Mouse (Mus musculus): Measurements from ENCODE around the gene Pik3r1.

- TF ChIP-seq E2F4 (IDR thresholded peaks at IDR 0.05; ENCODE audit: insufficient read depth): no peak
- TF ChIP-seq POLR2A (IDR thresholded peaks at IDR 0.05; ENCODE audit: insufficient read length, low read depth): no peak
- TF ChIP-seq USF1 (IDR thresholded peaks at IDR 0.05; ENCODE audit: low read depth): no peak
- no peak for TF ChIP-seq MAX (IDR thresholded peaks at IDR 0.05; ENCODE audit: low read depth)
- no peak for TF ChIP-seq CEBPB (IDR thresholded peaks at IDR 0.05; ENCODE audit: insufficient read depth, poor library complexity, severe bottlenecking)
- no peak for TF ChIP-seq TCF12 (IDR thresholded peaks at IDR 0.05; ENCODE audit: insufficient read depth, poor library complexity, severe bottlenecking)
Observed at GRCm38 (mm10) chr13:101695876-101696275, 72.1 kb downstream of the Pik3r1 start.
